Mouse (Mus musculus) CD4-positive, CD25-positive, alpha-beta regulatory T cell, adult 9 weeks (primary cell): ENCODE results near the gene Gm28042. TPM values are rescaled to one million over a fixed set of nuclear protein-coding genes. Genes with fewer than 3 reads are reported as not detected.

Experiments used
- polyA plus RNA-seq: library from polyadenylated mRNA; unstranded; fragments of 100-300 nt; shearing (Covaris generic); gene quantifications from one replicate; pipeline ENCODE4 v1.2.1, GENCODE M21; 2017

Gene Gm28042
- polyA plus RNA-seq: 6.8 TPM

DNA sequence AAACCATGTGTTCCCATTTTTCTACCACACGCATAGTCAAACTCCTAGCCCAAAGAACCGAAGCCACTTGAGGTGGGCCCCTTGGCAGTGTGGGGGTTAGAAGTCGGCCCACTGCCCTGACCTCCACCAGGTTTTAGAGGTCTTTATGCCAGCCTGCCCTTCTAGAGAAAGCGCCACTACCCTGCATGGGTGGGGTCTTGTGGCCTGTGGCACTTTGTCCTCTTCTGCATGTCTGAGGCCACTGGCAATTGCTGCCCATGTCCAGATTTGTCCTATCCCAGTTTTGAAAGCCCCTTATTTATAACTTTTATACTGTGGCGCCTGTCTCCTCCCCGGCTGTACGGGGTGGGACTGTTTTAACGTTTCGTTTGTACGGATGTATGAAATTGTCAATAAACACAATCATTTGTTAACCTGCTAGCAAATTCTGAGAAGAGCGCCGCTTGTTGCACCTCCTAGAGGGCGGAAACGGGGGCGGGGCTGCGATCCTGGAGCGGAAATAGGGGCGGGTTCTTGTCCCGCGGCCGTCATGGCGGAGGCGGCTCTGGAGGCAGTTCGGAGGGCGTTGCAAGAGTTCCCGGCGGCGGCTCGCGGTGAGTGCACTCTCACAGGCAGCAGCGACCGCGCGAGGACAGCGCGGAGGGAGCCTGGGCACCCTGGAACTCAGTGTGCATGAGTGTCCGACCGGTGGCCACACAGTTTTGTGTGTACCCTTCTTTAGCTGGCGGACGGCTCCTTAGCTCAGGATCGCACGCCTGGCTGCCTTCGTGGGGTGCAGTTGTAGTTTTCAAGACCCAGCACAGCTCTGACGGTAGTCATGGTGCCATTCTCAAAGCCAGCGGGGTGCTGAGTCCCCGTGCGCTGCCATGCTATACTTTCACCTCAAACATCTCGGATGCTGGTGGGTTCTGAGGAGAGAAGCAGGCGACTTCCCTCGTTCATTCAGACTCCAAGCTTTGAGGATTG, at the start of gene Gm28042, which contains the start of gene Jmjd7:
TSS of gene Gm28042 (plus strand) at position 510 of the 966 bp plus-strand sequence.
TSS of gene Jmjd7 (plus strand) at position 500 of the 966 bp plus-strand sequence.

DNA sequence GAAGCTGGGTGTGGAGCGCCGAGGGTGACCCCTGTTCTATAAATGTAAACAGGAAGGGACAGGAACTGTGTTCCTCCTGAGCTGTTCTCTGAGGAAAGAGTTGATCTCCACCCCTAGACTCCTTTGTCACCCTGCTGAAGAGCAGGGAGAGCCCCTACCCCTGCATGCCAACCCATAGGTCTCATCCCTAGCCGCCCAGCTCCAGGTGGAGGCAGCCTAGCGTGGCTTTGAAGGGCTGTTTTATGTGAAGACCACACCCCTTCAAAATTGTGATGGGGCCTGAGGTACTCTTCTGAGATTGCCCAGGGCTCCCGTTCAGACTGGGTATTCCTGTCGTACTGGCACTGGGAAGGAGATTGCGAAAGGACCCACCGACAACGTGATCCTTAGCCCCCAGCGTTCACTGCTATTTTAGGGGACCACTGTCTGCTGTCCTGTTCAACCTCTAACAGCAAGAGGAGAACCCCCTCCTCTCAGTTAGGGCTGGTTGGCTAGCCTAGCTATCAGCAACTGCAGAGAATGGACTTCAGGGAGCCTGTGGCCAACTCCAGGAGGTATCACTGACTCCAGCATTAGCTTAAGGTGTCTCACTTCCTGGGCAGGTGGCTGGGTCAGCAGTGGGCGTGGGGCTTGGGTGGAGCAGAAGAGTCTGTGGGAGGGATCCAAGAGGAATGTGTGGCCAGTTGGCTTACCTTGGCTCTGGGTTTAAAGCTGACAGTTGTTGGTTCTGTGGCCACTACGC, 5.6 kb downstream of the Gm28042 start, which contains the start of gene Pla2g4b:
TSS of gene Pla2g4b (plus strand) at position 692 of the 742 bp plus-strand sequence.

Other genes starting within 250 kb of the Gm28042 start
- 47.8 TPM for gene Rpap1, start 240.0 kb upstream of the Gm28042 start, polyA plus RNA-seq
- gene Tyro3, start 229.8 kb upstream of the Gm28042 start, polyA plus RNA-seq: 1.8 TPM
- gene Mga, start 130.3 kb upstream of the Gm28042 start, polyA plus RNA-seq: 71.4 TPM
- gene Mapkbp1, start 54.8 kb upstream of the Gm28042 start, polyA plus RNA-seq: 10.5 TPM
- gene Jmjd7, start within 50 bp of the Gm28042 start, polyA plus RNA-seq: 25.8 TPM
- 2.8 TPM for gene Pla2g4b, start 5.9 kb downstream of the Gm28042 start, polyA plus RNA-seq
- gene Ehd4, start 127.1 kb downstream of the Gm28042 start, polyA plus RNA-seq: 3.4 TPM
- not detected for gene Pla2g4e, start 217.8 kb downstream of the Gm28042 start, polyA plus RNA-seq